Comparison of ENCODE assay signal across 10 mouse cellular contexts in genomic region chr12:13209692-13210377, GRCm38 (mm10). TPM values are rescaled to one million over a fixed set of nuclear protein-coding genes. Genes with fewer than 3 reads are reported as not detected.
A peak's percentile ranks its signal among the peaks of the same experiment; 100 is the strongest.
DNase-seq lines count a peak whose midpoint lies in the region; ATAC-seq and TF ChIP-seq lines count a peak whose summit lies in the region.
"Had no signal": no experiment of that assay in that cellular context is flagged by ENCODE, and none has a peak within 500 bp of the region (broad histone marks: within the 10 kb centered on the region; RNA-seq: fewer than 3 reads in every experiment).

No protein-coding gene starts in this region.

- WGBS in kidney, adult 2 months, result 46% methylated on average over 13 of the region's 13 CpGs
- 48% methylated on average over 13 of the region's 13 CpGs for WGBS in forebrain, embryonic 12.5 days

- no peak overlapping the region for H3K4me2 ChIP-seq in forebrain, embryonic 12.5 days
- H3K4me2 ChIP-seq: embryonic facial prominence, embryonic 13.5 days had no signal

- peak; percentile 28; the same call in 1 of the 2 replicates for ATAC-seq in forebrain, embryonic 12.5 days (ENCODE audit: low FRiP score)
- ATAC-seq in inflammation-experienced regulatory T-cells, adult 6 months, result no peak
- no peak for ATAC-seq in megakaryocyte-erythroid progenitor cell, adult 5-6 weeks (replicated peaks; ENCODE audit: low FRiP score, low TSS enrichment, poor library complexity, severe bottlenecking)

- no peak overlapping the region for H3K9ac ChIP-seq in forebrain, embryonic 12.5 days
- H3K9ac ChIP-seq: embryonic facial prominence, embryonic 13.5 days had no signal

- no peak overlapping the region for H3K4me3 ChIP-seq in kidney, adult 2 months (ENCODE audit: insufficient read depth, low read depth, low read length)
- no peak overlapping the region for H3K4me3 ChIP-seq in forebrain, embryonic 12.5 days (replicated peaks)
- H3K4me3 ChIP-seq: embryonic facial prominence, embryonic 13.5 days had no signal

- peak; percentile 28 for DNase-seq in kidney, adult 2 months
- no peak for DNase-seq in kidney, postnatal 4 days
- DNase-seq in layer of hippocampus, adult 8-10 months (ENCODE audit: low spot score in 2 of 2), result peak; percentile 71 to 77
- DNase-seq in right cerebral cortex, adult 18-20 months, result peak; percentile 79
- no peak for DNase-seq in lung, postnatal 36 days
- DNase-seq: lung, adult 18-20 months had no signal

- TF ChIP-seq CTCF in kidney, adult 2 months (conservative IDR thresholded peaks at IDR 0.05; ENCODE audit: insufficient read depth, insufficient read length, low read depth, low read length), result no peak

- no peaks in the 10 kb centered on the region for H3K9me3 ChIP-seq in forebrain, embryonic 12.5 days
- H3K9me3 ChIP-seq: embryonic facial prominence, embryonic 13.5 days had no signal

- no peaks in the 10 kb centered on the region for H3K36me3 ChIP-seq in kidney, adult 2 months (ENCODE audit: control insufficient read depth, insufficient read depth, low read length)
- no peaks in the 10 kb centered on the region for H3K36me3 ChIP-seq in forebrain, embryonic 12.5 days (replicated peaks)
- H3K36me3 ChIP-seq: embryonic facial prominence, embryonic 13.5 days had no signal

- peak overlapping the region; percentile 95 for H3K27ac ChIP-seq in kidney, adult 2 months (ENCODE audit: insufficient read depth, low read depth, low read length)
- no peak overlapping the region; the same call in 1 of the 2 replicates for H3K27ac ChIP-seq in forebrain, embryonic 12.5 days
- H3K27ac ChIP-seq: embryonic facial prominence, embryonic 13.5 days had no signal

- H3K4me1 ChIP-seq in kidney, adult 2 months (ENCODE audit: control insufficient read depth, insufficient read depth, low read length), result peaks cover 40% of the 10 kb centered on the region
- peaks cover 35% of the 10 kb centered on the region for H3K4me1 ChIP-seq in forebrain, embryonic 12.5 days

- no peaks in the 10 kb centered on the region for H3K27me3 ChIP-seq in kidney, adult 2 months (replicated peaks; ENCODE audit: control insufficient read depth, insufficient read depth, low read length)
- 0 out of 2 replicates have a peak, but pooled peaks cover 9% of the 10 kb centered on the region for H3K27me3 ChIP-seq in forebrain, embryonic 12.5 days

- no peak for TF ChIP-seq POLR2A in kidney, adult 2 months (IDR thresholded peaks at IDR 0.05; ENCODE audit: low read depth, low read length)

RNA-seq across cellular contexts. Expression of gene Ddx1, which starts 39.2 kb away (rescaled TPM):
- polyA plus RNA-seq in kidney, adult 2 months (2012; rRNA removed), result 8.9 and 12.1 TPM in 2 replicates
- 165 and 166 TPM in 2 replicates for polyA plus RNA-seq in forebrain, embryonic 12.5 days (2016; fragmentation: Nextera tagmentation; extraction: Ambion mirVana)
- total RNA-seq in layer of hippocampus, adult 8-10 months (2022), result 100 to 1,000 TPM; 125 to 141 (median 126) TPM
- 100 to 1,000 TPM in 1 of 3 experiments, 10 to 100 TPM in 2; 80.0 to 127 (median 81.4) TPM for polyA plus RNA-seq in inflammation-experienced regulatory T-cells, adult 6 months (2017; shearing (Covaris generic))
- 80.1 and 98.9 TPM in 2 replicates for total RNA-seq in megakaryocyte-erythroid progenitor cell, adult 5-6 weeks (2014; fragmentation: Nextera tagmentation)
- total RNA-seq in megakaryocyte-erythroid progenitor cell, adult 5-6 weeks (2017), result 275 and 333 TPM in 2 replicates

RNA-seq across cellular contexts. Expression of gene Nbas, which starts 59.1 kb away (rescaled TPM):
- polyA plus RNA-seq in kidney, adult 2 months (2012; rRNA removed), result 16.1 and 17.5 TPM in 2 replicates
- 14.4 and 17.0 TPM in 2 replicates for polyA plus RNA-seq in forebrain, embryonic 12.5 days (2016; fragmentation: Nextera tagmentation; extraction: Ambion mirVana)
- 10 to 100 TPM; 35.2 to 40.0 (median 38.2) TPM for total RNA-seq in layer of hippocampus, adult 8-10 months (2022)
- polyA plus RNA-seq in inflammation-experienced regulatory T-cells, adult 6 months (2017; shearing (Covaris generic)), result 10 to 100 TPM in 2 of 3 experiments, 1 to 10 TPM in 1; 8.6 to 21.6 (median 10.3) TPM
- 18.7 and 19.7 TPM in 2 replicates for total RNA-seq in megakaryocyte-erythroid progenitor cell, adult 5-6 weeks (2014; fragmentation: Nextera tagmentation)
- 13.7 and 15.8 TPM in 2 replicates for total RNA-seq in megakaryocyte-erythroid progenitor cell, adult 5-6 weeks (2017)

Comparison
In these comparisons a context has a peak if more than half of its experiments do, and no peak if none do; other contexts are left out.
1. DNase-seq: peak in kidney, adult 2 months (single experiment), layer of hippocampus, adult 8-10 months (2 of 2) and right cerebral cortex, adult 18-20 months (single experiment); none in kidney, postnatal 4 days (0 of 2) and lung, postnatal 36 days (single experiment).